Mouse (Mus musculus) cerebellum, adult 11 months (tissue): ENCODE data around the gene Rps18.
"Not testable (repeated sequence)": the region's sequence is repeated elsewhere in the genome, so short reads cannot be mapped to it uniquely, and the experiment has no call there.

ENCODE experiments used
- DNase-seq: peaks from one replicate; pipeline ENCODE4 v3.0.0; 2022

Gene Rps18

GRCm38 (mm10) chr17:33919351-33920281 lies 36.2 kb downstream of the Rps18 start:
- peak; percentile 68 for DNase-seq

GRCm38 (mm10) chr17:33918293-33919203 lies 37.3 kb downstream of the Rps18 start:
- peak; percentile 33 for DNase-seq

- no peak for DNase-seq
Measured at GRCm38 (mm10) chr17:33917656-33918292, 38.0 kb downstream of the Rps18 start.

GRCm38 (mm10) chr17:33916847-33917655 lies 38.8 kb downstream of the Rps18 start:
- peak; percentile 47 for DNase-seq

- no peak for DNase-seq
Measured at GRCm38 (mm10) chr17:33916294-33916693, 39.5 kb downstream of the Rps18 start.

GRCm38 (mm10) chr17:33915671-33916250 lies 40.0 kb downstream of the Rps18 start, which contains the start of the genes Tapbp and Zbtb22:
Gene Tapbp (plus strand): TSS chr17:33915899.
Gene Zbtb22 (plus strand): TSS chr17:33915904.
- peak; percentile 97 for DNase-seq

- peak; percentile 40 for DNase-seq
Measured at GRCm38 (mm10) chr17:33914969-33915391, 40.8 kb downstream of the Rps18 start.

- DNase-seq: peak; percentile 22
Measured at GRCm38 (mm10) chr17:33913905-33914304, 41.9 kb downstream of the Rps18 start.

GRCm38 (mm10) chr17:33913264-33913663 lies 42.5 kb downstream of the Rps18 start:
- peak; percentile 31 for DNase-seq

GRCm38 (mm10) chr17:33911813-33912414 lies 43.9 kb downstream of the Rps18 start:
- peak; percentile 40 for DNase-seq

GRCm38 (mm10) chr17:33911052-33911812 lies 44.6 kb downstream of the Rps18 start:
- DNase-seq: peak; percentile 21

GRCm38 (mm10) chr17:33910346-33911051 lies 45.3 kb downstream of the Rps18 start:
- DNase-seq: peak; percentile 33

- DNase-seq: peak; percentile 20
Measured at GRCm38 (mm10) chr17:33909869-33910250, 45.9 kb downstream of the Rps18 start.

GRCm38 (mm10) chr17:33909077-33909868 lies 46.5 kb downstream of the Rps18 start, which contains the start of gene Daxx:
Gene Daxx (plus strand): TSS chr17:33909414.
- DNase-seq: peak; percentile 98

GRCm38 (mm10) chr17:33908331-33909076 lies 47.3 kb downstream of the Rps18 start:
- DNase-seq: peak; percentile 68

- DNase-seq: not testable (repeated sequence)
Measured at GRCm38 (mm10) chr17:33904835-33905234, 51.0 kb downstream of the Rps18 start, which contains the start of gene Platr17. Gene Platr17 (plus strand): TSS chr17:33905135.

GRCm38 (mm10) chr17:33903911-33904651 lies 51.7 kb downstream of the Rps18 start:
- not testable (repeated sequence) for DNase-seq
